Mouse (Mus musculus) MEL (cell line): Measurements from ENCODE around the gene Sez6l. TPM values are rescaled to one million over a fixed set of nuclear protein-coding genes. Genes with fewer than 3 reads are reported as not detected.

Experiments used
- DNase-seq: peaks from one replicate; pipeline ENCODE4 v3.0.0; 2011; ENCODE audit warnings: low read depth, low spot score
- H3K27ac ChIP-seq: 2 replicates; pipeline ENCODE4 v1.5.1; 2012; ENCODE audit warnings: low read depth, mild to moderate bottlenecking, control low read depth, low read length, moderate library complexity; ENCODE audit not compliant: control insufficient read depth
- H3K27me3 ChIP-seq, 2 experiments: fragments of 150-350 bp in 1 of 2; sonication (generic) in 1 of 2; 2 replicates each; pipeline ENCODE4 v1.6.1; 2012; ENCODE audit warnings: low read length in 2 of 2, mild to moderate bottlenecking in 2 of 2, improper control_type of control experiment in 1 of 2, moderate library complexity in 1 of 2; ENCODE audit not compliant: insufficient read depth in 2 of 2, control insufficient read depth in 1 of 2
- H3K36me3 ChIP-seq, 2 experiments: 2 replicates each; pipeline ENCODE4 v1.6.1; 2012 to 2014; ENCODE audit warnings: low read length in 2 of 2, improper control_type of control experiment in 1 of 2, inconsistent platforms in 1 of 2, mild to moderate bottlenecking in 1 of 2; ENCODE audit not compliant: insufficient read depth in 2 of 2, control insufficient read depth in 1 of 2
- H3K4me1 ChIP-seq, 2 experiments: fragments of 150-350 bp in 1 of 2; sonication (generic) in 1 of 2; 2 replicates each; pipeline ENCODE4 v1.6.1; 2012; ENCODE audit warnings: low read length in 2 of 2, improper control_type of control experiment in 1 of 2, mild to moderate bottlenecking in 1 of 2; ENCODE audit not compliant: insufficient read depth in 2 of 2, control insufficient read depth in 1 of 2
- H3K4me3 ChIP-seq, 2 experiments: fragments of 150-350 bp in 1 of 2; sonication (generic) in 1 of 2; 2 replicates each; pipeline ENCODE4 v1.5.1; 2012; ENCODE audit warnings: low read depth in 2 of 2, low read length in 2 of 2, mild to moderate bottlenecking in 2 of 2, moderate library complexity in 2 of 2, control low read depth in 1 of 2, improper control_type of control experiment in 1 of 2; ENCODE audit not compliant: control insufficient read depth in 1 of 2, insufficient read depth in 1 of 2
- H3K79me2 ChIP-seq: 2 replicates; pipeline ENCODE4 v1.6.1; 2012; ENCODE audit warnings: mild to moderate bottlenecking, low read length, moderate library complexity; ENCODE audit not compliant: control insufficient read depth, poor library complexity, insufficient read depth
- H3K9ac ChIP-seq: 2 replicates; pipeline ENCODE4 v1.6.1; 2012; ENCODE audit warnings: low read depth, mild to moderate bottlenecking, control low read depth, low read length, moderate library complexity; ENCODE audit not compliant: control insufficient read depth, poor library complexity, severe bottlenecking
- H3K9me3 ChIP-seq: fragments of 150-350 bp; sonication (generic); replicated peaks from 2 replicates; pipeline ENCODE4 v1.6.1; 2012; ENCODE audit warnings: mild to moderate bottlenecking, low read length, improper control_type of control experiment, moderate library complexity; ENCODE audit not compliant: insufficient read depth
- CHD1 ChIP-seq: IDR thresholded peaks from 2 replicates; pipeline ENCODE4 v1.6.1; 2012; ENCODE audit warnings: low read depth, mild to moderate bottlenecking, inconsistent platforms, low read length, improper control_type of control experiment
- CHD2 ChIP-seq: IDR thresholded peaks from 2 replicates; pipeline ENCODE4 v1.6.1; 2011; ENCODE audit warnings: low read length, improper control_type of control experiment
- E2F4 ChIP-seq: IDR thresholded peaks from 2 replicates; pipeline ENCODE4 v1.6.1; 2011; ENCODE audit warnings: low read depth, low read length, improper control_type of control experiment, borderline replicate concordance
- ETS1 ChIP-seq: IDR thresholded peaks from 2 replicates; pipeline ENCODE4 v1.6.1; 2012; ENCODE audit warnings: low read depth, mild to moderate bottlenecking, inconsistent platforms, low read length, improper control_type of control experiment, moderate library complexity
- JUND ChIP-seq: IDR thresholded peaks from 2 replicates; pipeline ENCODE4 v1.6.1; 2011; ENCODE audit warnings: low read depth, mild to moderate bottlenecking, improper control_type of control experiment, low read length
- MAFK ChIP-seq: IDR thresholded peaks from 2 replicates; pipeline ENCODE4 v1.6.1; 2011; ENCODE audit warnings: low read depth, mild to moderate bottlenecking, low read length, improper control_type of control experiment, borderline replicate concordance
- MEF2A ChIP-seq: IDR thresholded peaks from 2 replicates; pipeline ENCODE4 v1.6.1; 2014; ENCODE audit warnings: low read depth, mild to moderate bottlenecking, inconsistent platforms, low read length, improper control_type of control experiment; ENCODE audit not compliant: poor library complexity, insufficient replicate concordance, severe bottlenecking; ENCODE audit errors: extremely low read depth
- MXI1 ChIP-seq: IDR thresholded peaks from 2 replicates; pipeline ENCODE4 v1.6.1; 2011; ENCODE audit warnings: mild to moderate bottlenecking, low read depth, low read length, improper control_type of control experiment
- MYB ChIP-seq: IDR thresholded peaks from 2 replicates; pipeline ENCODE4 v1.6.1; 2011; ENCODE audit warnings: mild to moderate bottlenecking, low read depth, low read length, improper control_type of control experiment
- NELFE ChIP-seq: IDR thresholded peaks from 2 replicates; pipeline ENCODE4 v1.6.1; 2011; ENCODE audit warnings: low read depth, low read length, improper control_type of control experiment
- POLR2AphosphoS2 ChIP-seq: IDR thresholded peaks from 2 replicates; pipeline ENCODE4 v1.6.1; 2011; ENCODE audit warnings: low read length, improper control_type of control experiment
- POLR2AphosphoS5 ChIP-seq: IDR thresholded peaks from 2 replicates; pipeline ENCODE4 v1.6.1; 2012; ENCODE audit warnings: low read depth, borderline replicate concordance, mild to moderate bottlenecking, inconsistent platforms, low read length, moderate library complexity, mixed read lengths
- SIN3A ChIP-seq: IDR thresholded peaks from 2 replicates; pipeline ENCODE4 v1.6.1; 2012; ENCODE audit warnings: low read length, improper control_type of control experiment, inconsistent platforms
- TAL1 ChIP-seq: IDR thresholded peaks from 2 replicates; pipeline ENCODE4 v1.6.1; 2012; ENCODE audit warnings: mild to moderate bottlenecking, inconsistent platforms, low read length, moderate library complexity, mixed read lengths
- TCF12 ChIP-seq: IDR thresholded peaks from 2 replicates; pipeline ENCODE4 v1.6.1; 2014; ENCODE audit warnings: low read depth, mild to moderate bottlenecking, inconsistent platforms, low read length, improper control_type of control experiment, moderate library complexity
- USF2 ChIP-seq, 2 experiments: IDR thresholded peaks; 2 replicates each; pipeline ENCODE4 v1.6.1; 2011 to 2012; ENCODE audit warnings: improper control_type of control experiment in 2 of 2, low read length in 2 of 2, borderline replicate concordance in 1 of 2, inconsistent platforms in 1 of 2, low read depth in 1 of 2, mild to moderate bottlenecking in 1 of 2; ENCODE audit not compliant: insufficient read depth in 1 of 2
- ZMIZ1 ChIP-seq: IDR thresholded peaks from 2 replicates; pipeline ENCODE4 v1.6.1; 2012; ENCODE audit warnings: low read depth, mild to moderate bottlenecking, inconsistent platforms, low read length, improper control_type of control experiment, moderate library complexity
- polyA plus RNA-seq, 2 experiments: library from polyadenylated mRNA; stranded (reverse) in 1 of 2; unstranded in 1 of 2; fragments of >175 nt in 1 of 2; fragments of >200 nt in 1 of 2; gene quantifications; 2 replicates each; pipeline versions ENCODE4 v1.2.1 to v1.2.4; 2012; ENCODE audit warnings: low replicate concordance in 2 of 2, low read depth in 1 of 2; ENCODE audit not compliant: insufficient read length in 2 of 2, insufficient read depth in 1 of 2, missing spikeins in 1 of 2
- total RNA-seq: library from RNA; depleted of rRNA; stranded (reverse); fragments of 300-350 nt; gene quantifications from 2 replicates; pipeline ENCODE4 v1.2.3, GENCODE M21; 2012

Gene Sez6l
- total and polyA plus RNA-seq, 3 experiments = not detected

- no peak for TF ChIP-seq ETS1
- TF ChIP-seq MAFK = no peak
- TF ChIP-seq MXI1 = no peak
- no peak for TF ChIP-seq POLR2AphosphoS5
- no peak for TF ChIP-seq E2F4
- TF ChIP-seq ZMIZ1 = no peak
- TF ChIP-seq CHD1 = no peak
- Histone ChIP-seq H3K79me2 (no peaks in the 10 kb centered on the region), H3K9me3 (no peaks in the 10 kb centered on the region), H3K4me1 (no peaks in the 10 kb centered on the region), H3K4me3 (no peak overlapping the region), H3K36me3 (no peaks in the 10 kb centered on the region), H3K27ac (no peak overlapping the region), H3K9ac (no peak overlapping the region), H3K27me3 (no peaks in the 10 kb centered on the region)
- DNase-seq = no peak
These were observed 3.1 kb downstream of the Sez6l start for GRCm38 (mm10) chr5:112573916-112574315.

GRCm38 (mm10) chr5:112572217-112572616 lies 4.8 kb downstream of the Sez6l start:
- no peak for DNase-seq
- H3K4me3 ChIP-seq = no peak overlapping the region
- no peaks in the 10 kb centered on the region for H3K27me3 ChIP-seq
- H3K4me1 ChIP-seq = no peaks in the 10 kb centered on the region
- no peak overlapping the region for H3K9ac ChIP-seq
- no peak overlapping the region for H3K27ac ChIP-seq
- H3K36me3 ChIP-seq = no peaks in the 10 kb centered on the region
- TF ChIP-seq ETS1 (no peak), CHD2 (no peak), USF2 (IDR thresholded peaks at IDR 0.05; ENCODE audit: borderline replicate concordance in 1 of 2, insufficient read depth in 1 of 2, low read depth in 1 of 2, low read length in 2 of 2) (no peak), SIN3A (no peak), NELFE (no peak), TCF12 (no peak), POLR2AphosphoS2 (no peak), JUND (no peak), MEF2A (no peak), POLR2AphosphoS5 (no peak), TAL1 (no peak), MYB (no peak), MAFK (no peak)
- H3K79me2 ChIP-seq = no peaks in the 10 kb centered on the region
- H3K9me3 ChIP-seq = no peaks in the 10 kb centered on the region
